Mouse (Mus musculus) hindbrain, embryonic 10.5 days (tissue): ENCODE results near the gene Gm266. TPM values are rescaled to one million over a fixed set of nuclear protein-coding genes. Genes with fewer than 3 reads are reported as not detected.

Experiments used
- DNase-seq: peaks from one replicate; pipeline ENCODE4 v3.0.0-alpha.2; 2017; ENCODE audit warnings: low spot score
- H3K27ac ChIP-seq: fragments of 300-500 bp; sonication (generic); 2 replicates; pipeline ENCODE4 v1.5.1; 2016; ENCODE audit warnings: mild to moderate bottlenecking, moderate library complexity
- H3K27me3 ChIP-seq: fragments of 300-500 bp; sonication (generic); 2 replicates; pipeline ENCODE4 v1.6.1; 2016; ENCODE audit warnings: mild to moderate bottlenecking; ENCODE audit not compliant: poor library complexity, insufficient read depth, severe bottlenecking
- H3K36me3 ChIP-seq: fragments of 300-500 bp; sonication (generic); 2 replicates; pipeline ENCODE4 v1.6.1; 2016; ENCODE audit warnings: mild to moderate bottlenecking, moderate library complexity
- H3K4me1 ChIP-seq: fragments of 300-500 bp; sonication (generic); replicated peaks from 2 replicates; pipeline ENCODE4 v1.6.1; 2016; ENCODE audit warnings: mild to moderate bottlenecking
- H3K4me3 ChIP-seq: fragments of 300-500 bp; sonication (generic); 2 replicates; pipeline ENCODE4 v1.5.1; 2016; ENCODE audit warnings: mild to moderate bottlenecking, moderate library complexity
- H3K9me3 ChIP-seq: fragments of 300-500 bp; sonication (generic); 2 replicates; pipeline ENCODE4 v1.6.1; 2016; ENCODE audit warnings: mild to moderate bottlenecking, moderate library complexity
- WGBS: fragments of 180-500 bp; shearing (Covaris S2); methylation state at CpG from one replicate; pipeline ENCODE4 v1.1.7; 2016; 5-methylcytosine and 5-hydroxymethylcytosine counted together
- polyA plus RNA-seq: library from polyadenylated mRNA; unstranded; fragments of >200 nt; fragmentation: Nextera tagmentation; extraction: Ambion mirVana; gene quantifications from 2 replicates; pipeline ENCODE4 v1.2.1, GENCODE M21; 2016

The Gm266 gene
- polyA plus RNA-seq, 1 experiment from 2014 or later, result 11.6 TPM

DNA sequence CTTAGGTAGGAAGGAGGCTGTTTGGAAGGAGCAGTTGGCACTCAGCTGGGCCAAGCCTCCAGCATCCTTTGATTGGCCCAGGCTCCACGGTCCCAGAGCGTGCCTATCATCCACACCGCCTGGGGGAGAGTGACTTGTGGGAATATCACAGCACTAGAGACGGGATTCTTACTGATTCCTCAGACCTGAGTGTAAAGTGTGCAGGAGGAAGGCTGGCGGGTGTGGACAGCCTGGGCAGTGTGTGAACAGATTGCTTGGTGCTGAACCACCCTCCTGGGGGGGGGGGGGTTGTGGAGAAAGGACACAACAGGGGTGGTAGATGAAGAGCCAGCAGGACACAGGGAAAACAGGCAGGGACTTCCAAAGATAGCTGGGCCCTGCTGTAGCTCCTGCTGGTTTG is 38.9 kb downstream of the Gm266 start:
- Histone ChIP-seq H3K4me3 (0 out of 2 replicates have a peak overlapping the region, but pooled peaks have one; percentile 1), H3K27me3 (peaks cover 100% of the 10 kb centered on the region), H3K4me1 (peaks cover 84% of the 10 kb centered on the region), H3K36me3 (no peaks in the 10 kb centered on the region), H3K27ac (no peak overlapping the region), H3K9me3 (no peaks in the 10 kb centered on the region)
- no peak for DNase-seq
- 20% methylated on average over 5 of the region's 5 CpGs for WGBS

DNA sequence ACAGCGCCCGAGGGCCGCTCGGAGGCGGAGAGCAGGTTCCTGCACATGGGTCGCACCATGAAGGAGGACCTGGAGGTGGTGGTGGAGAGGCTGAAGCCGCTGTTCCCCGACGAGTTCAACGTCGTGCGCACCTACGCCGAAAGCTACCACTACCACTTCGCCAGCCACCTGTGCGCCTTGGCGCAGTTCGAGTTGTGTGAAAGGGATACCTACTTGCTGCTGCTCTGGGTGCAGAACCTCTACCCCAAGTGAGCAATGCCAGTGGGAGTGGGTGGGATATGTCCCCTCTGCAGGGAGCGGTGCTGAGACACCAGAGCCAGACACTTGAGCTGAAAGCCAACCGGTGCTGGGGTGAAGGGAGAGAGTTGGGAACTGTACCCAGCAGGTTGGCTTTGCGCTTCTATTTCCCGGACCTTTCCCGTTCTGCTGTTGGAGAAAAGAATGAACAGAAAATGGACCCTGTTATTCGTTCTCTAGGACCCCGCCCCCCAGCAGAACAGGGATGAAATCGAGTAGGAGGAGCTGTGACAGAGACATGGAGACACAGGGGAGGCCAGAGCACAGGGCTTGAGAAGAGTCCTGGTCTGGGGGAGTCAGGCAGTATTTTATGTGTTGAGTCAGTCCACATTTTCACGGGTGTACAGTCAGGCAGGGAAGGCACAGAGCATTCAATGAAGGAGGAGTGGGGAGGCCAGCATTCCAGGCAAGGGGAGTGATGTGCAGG is 39.6 kb downstream of the Gm266 start:
- Histone ChIP-seq H3K27ac (no peak overlapping the region), H3K4me3 (peak overlapping the region; percentile 44), H3K4me1 (peaks cover 89% of the 10 kb centered on the region), H3K36me3 (no peaks in the 10 kb centered on the region), H3K27me3 (peaks cover 100% of the 10 kb centered on the region), H3K9me3 (no peaks in the 10 kb centered on the region)
- no peak for DNase-seq
- 4% methylated on average over 27 of the region's 27 CpGs for WGBS

DNA sequence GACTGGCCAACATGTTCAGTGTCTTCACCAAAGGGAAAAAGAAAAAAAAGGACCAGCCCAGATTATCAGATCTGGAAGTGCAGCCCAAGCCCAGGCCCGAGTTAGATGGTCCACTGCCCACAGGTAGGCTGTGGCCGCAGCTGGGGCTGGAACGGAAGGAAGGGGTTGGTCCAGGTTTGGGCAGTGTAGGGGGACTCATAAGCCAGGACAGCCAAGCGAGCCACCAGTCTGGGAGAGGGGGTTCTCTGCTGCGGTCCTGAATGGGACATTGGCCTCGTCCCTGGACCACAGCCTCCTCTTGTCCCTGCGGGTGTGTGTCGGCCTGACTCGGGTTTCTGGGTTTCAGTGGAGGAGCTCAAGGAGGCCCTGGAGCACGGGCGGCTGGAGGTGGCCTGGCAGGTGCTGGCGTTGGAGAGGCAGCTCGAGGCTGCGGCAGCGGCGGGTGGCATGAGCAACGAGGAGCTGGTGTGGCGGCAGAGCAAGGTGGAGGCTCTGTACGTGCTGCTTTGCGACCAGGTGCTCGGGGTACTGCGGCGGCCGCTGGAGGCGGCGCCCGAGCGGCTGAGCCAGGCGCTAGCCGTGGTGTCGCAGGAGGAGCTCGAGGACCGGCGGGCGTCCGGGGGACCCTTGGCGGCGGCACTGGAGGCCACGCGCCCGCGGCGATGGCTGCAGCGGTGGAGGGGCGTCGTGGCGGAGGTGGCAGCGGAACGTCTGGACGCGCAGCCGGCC is 40.3 kb downstream of the Gm266 start:
- H3K36me3 ChIP-seq, result no peaks in the 10 kb centered on the region
- H3K9me3 ChIP-seq, result no peaks in the 10 kb centered on the region
- peak overlapping the region; percentile 44 for H3K4me3 ChIP-seq
- peaks cover 82% of the 10 kb centered on the region for H3K4me1 ChIP-seq
- H3K27me3 ChIP-seq, result peaks cover 100% of the 10 kb centered on the region
- no peak overlapping the region for H3K27ac ChIP-seq
- no peak for DNase-seq
- WGBS, result 3% methylated on average over 52 of the region's 52 CpGs

GRCm38 (mm10) chr12:111443921-111444831 is 41.4 kb downstream of the Gm266 start:
- WGBS, result 21% methylated on average over 10 of the region's 10 CpGs
- H3K4me3 ChIP-seq, result 0 out of 2 replicates have a peak overlapping the region, but pooled peaks have one; percentile 58
- H3K4me1 ChIP-seq, result peaks cover 71% of the 10 kb centered on the region
- H3K9me3 ChIP-seq, result no peaks in the 10 kb centered on the region
- no peaks in the 10 kb centered on the region for H3K36me3 ChIP-seq
- DNase-seq, result no peak
- peaks cover 96% of the 10 kb centered on the region for H3K27me3 ChIP-seq
- no peak overlapping the region for H3K27ac ChIP-seq

DNA sequence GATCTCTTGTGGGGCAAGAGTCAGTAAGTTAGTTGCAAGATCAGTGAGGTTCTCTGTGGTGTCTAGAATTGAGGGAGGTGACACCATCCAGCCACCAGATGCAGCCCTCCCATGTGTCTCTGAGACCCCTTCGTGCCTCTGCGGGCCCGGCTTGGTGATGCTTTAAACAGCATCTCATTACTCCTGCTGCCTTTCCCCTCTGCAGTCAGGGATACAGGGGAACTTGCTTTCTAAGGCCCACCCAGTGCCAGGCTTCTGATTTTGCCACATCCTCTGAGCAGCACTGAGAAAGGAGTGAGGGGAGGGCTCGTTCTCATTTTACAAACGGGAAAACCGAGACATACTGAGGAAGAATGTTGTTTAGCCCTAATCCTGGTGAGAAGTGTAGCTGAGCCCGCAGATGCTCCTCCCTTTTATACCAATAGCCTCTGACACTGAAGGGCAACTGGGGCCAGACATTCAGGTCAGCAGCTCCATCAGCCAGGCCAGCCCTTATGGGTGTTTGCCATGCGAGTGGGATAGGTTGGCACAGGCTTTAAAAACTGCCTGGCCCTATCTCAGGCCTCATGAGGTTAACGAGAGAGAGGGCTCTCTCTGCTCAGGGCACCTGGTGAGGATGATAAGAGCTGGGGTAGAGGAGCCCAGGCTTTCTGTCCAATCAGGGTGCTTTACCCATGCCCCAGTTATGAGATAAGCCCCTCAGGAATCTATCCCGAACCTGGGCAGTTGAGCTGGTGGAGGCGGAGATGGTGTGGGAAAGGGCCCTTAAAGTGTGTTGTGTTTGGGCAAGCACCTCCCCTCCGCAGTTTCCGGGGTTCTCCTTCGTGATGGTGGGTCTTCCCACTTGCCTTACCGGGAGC is 42.4 kb downstream of the Gm266 start:
- Histone ChIP-seq H3K4me1 (peaks cover 61% of the 10 kb centered on the region), H3K27ac (peak overlapping the region; percentile 62; the same call in 1 of the 2 replicates), H3K36me3 (no peaks in the 10 kb centered on the region), H3K27me3 (peaks cover 92% of the 10 kb centered on the region), H3K9me3 (no peaks in the 10 kb centered on the region), H3K4me3 (peak overlapping the region; percentile 58)
- WGBS, result 10% methylated on average over 15 of the region's 15 CpGs
- DNase-seq, result peak; percentile 36

DNA sequence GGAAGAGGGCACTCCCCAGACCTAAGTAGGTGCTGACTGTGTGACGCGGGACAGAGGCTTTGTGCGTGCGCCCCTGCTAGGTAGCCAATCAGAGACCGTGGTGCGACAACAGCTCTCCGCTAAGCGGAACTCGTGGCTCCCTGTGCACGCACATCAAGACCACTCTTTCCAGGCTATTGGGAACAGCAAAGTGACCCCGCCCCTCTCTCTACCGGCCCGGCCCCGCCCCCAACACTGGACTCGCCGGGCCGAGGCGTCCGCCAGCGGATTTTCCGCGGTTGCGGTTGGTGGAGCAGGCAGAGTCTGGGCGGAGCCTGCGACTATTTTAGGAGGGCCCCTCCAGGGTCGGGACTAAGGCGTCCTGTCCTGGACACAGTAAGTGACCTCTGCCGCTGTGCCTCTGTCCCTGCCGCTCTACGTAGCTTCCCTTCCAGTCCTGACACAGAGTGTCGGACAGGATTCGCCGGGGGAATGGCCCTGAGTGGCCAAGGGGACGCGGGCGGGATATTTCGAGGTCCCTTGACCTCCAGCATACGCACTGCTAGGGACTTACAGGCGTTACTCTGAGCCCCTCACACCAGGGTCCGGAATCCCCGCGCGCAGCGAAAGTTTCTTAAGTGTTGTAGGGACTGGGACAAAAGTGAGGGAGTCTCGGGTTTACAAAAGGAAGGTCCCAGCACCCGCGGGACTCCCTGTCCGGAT is 43.2 kb downstream of the Gm266 start, which contains the start of gene Tnfaip2:
Gene Tnfaip2, plus strand, starts transcription at position 161 of the 702 bp plus-strand sequence.
- Histone ChIP-seq H3K9me3 (no peaks in the 10 kb centered on the region), H3K4me1 (peaks cover 55% of the 10 kb centered on the region), H3K36me3 (no peaks in the 10 kb centered on the region), H3K27ac (peak within 1 kb of the TSS; percentile 62), H3K4me3 (peak within 1 kb of the TSS; percentile 58), H3K27me3 (peaks cover 85% of the 10 kb centered on the region)
- peak; percentile 87 for DNase-seq
- under 1% methylated on average over 48 of the region's 48 CpGs for WGBS

- DNase-seq, result no peak
- H3K36me3 ChIP-seq, result no peaks in the 10 kb centered on the region
- peak overlapping the region; percentile 58; the same call in 1 of the 2 replicates for H3K4me3 ChIP-seq
- H3K4me1 ChIP-seq, result peaks cover 49% of the 10 kb centered on the region
- no peaks in the 10 kb centered on the region for H3K9me3 ChIP-seq
- WGBS, result 49% methylated on average over 3 of the region's 3 CpGs
- H3K27ac ChIP-seq, result no peak overlapping the region
- H3K27me3 ChIP-seq, result peaks cover 85% of the 10 kb centered on the region
Measured at GRCm38 (mm10) chr12:111441523-111441922, 44.1 kb downstream of the Gm266 start.

GRCm38 (mm10) chr12:111440701-111441373 is 44.8 kb downstream of the Gm266 start:
- Histone ChIP-seq H3K4me1 (peaks cover 45% of the 10 kb centered on the region), H3K27ac (no peak overlapping the region), H3K27me3 (peaks cover 85% of the 10 kb centered on the region), H3K4me3 (no peak overlapping the region), H3K36me3 (no peaks in the 10 kb centered on the region), H3K9me3 (no peaks in the 10 kb centered on the region)
- no peak for DNase-seq
- 92% methylated on average over 9 of the region's 9 CpGs for WGBS

DNA sequence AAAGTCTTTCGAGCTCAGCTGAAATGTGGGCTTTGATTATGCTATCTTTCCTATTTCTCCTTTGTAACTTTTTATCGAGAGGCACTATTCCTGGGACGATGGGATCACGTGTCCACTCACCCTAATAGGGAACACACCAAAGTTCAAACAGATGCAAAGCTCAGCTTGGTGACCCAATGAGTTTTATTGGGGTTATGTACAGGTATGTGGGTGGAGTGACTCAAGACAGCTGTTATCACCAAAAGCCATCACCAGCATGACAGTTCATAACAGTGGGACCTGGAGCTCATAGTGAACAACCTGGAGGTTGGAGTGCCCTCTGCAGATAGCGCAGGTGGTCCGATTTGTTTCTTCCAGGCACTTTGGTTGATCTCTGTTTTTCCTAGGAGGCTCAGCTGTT is 46.8 kb downstream of the Gm266 start:
- no peaks in the 10 kb centered on the region for H3K9me3 ChIP-seq
- 87% methylated on average over 6 of the region's 6 CpGs for WGBS
- peaks cover 49% of the 10 kb centered on the region for H3K4me1 ChIP-seq
- H3K27me3 ChIP-seq, result peaks cover 83% of the 10 kb centered on the region
- no peaks in the 10 kb centered on the region for H3K36me3 ChIP-seq
- H3K27ac ChIP-seq, result no peak overlapping the region
- H3K4me3 ChIP-seq, result no peak overlapping the region
- DNase-seq, result no peak

DNA sequence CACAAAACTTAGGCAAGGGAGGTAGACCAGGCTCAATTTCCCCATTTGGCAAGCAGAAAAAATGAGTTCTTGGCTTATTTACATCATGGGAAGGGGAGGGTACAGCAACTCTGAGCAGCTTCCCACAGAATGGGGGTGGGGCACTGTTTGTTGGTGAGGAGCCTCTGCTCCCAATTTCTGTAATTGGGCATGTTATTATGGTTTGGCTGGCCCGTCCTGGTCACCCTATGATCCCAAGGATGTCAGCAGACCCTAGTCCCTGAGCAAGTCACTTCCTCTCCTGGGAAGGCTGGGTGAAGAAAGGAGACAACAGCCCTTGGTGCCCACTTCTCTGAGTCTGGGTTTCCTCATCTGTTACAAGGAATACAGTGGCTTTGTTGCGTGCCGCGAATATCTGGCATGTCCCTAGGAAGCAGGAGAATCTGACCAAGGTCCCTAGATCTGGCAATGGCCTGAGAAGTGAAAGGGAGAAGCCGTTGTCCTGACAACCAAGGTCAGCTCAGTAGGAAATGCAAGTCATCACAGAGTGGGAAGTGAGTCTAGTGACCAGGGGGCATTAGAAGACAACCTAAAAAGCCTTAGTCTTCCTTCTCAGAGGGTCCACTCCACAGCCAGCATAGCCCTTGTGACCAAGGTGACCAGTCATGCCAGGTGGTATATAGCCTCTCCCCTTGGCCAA is 48.3 kb downstream of the Gm266 start:
- 73% methylated on average over 5 of the region's 5 CpGs for WGBS
- Histone ChIP-seq H3K36me3 (no peaks in the 10 kb centered on the region), H3K4me3 (no peak overlapping the region), H3K9me3 (no peaks in the 10 kb centered on the region), H3K27me3 (peaks cover 83% of the 10 kb centered on the region), H3K4me1 (peaks cover 44% of the 10 kb centered on the region), H3K27ac (no peak overlapping the region)
- DNase-seq, result no peak
